Mouse (Mus musculus) adrenal gland (tissue): Measurements from ENCODE around the gene Atp6v0d1.

ENCODE experiments used
- intact Hi-C: fragments of 180-260 bp; cut with DNase I; formaldehyde crosslinking; loops from one replicate; pipeline ENCODE4 v1.15.1; 2025

Gene Atp6v0d1

GRCm38 (mm10) chr8:105575538-105575937 is 9.7 kb upstream of the Atp6v0d1 start:
- intact Hi-C loops, result no loop called here

- intact Hi-C loops, result no loop called here
These were observed 8.9 kb upstream of the Atp6v0d1 start for GRCm38 (mm10) chr8:105574741-105575140.

GRCm38 (mm10) chr8:105573427-105573826 is 7.6 kb upstream of the Atp6v0d1 start:
- intact Hi-C loops, result no loop called here

GRCm38 (mm10) chr8:105571810-105572209 is 6.0 kb upstream of the Atp6v0d1 start:
- intact Hi-C loops, result no loop called here

- intact Hi-C loops, result loop anchor here (5.0 kb wide), 1 partner anchor 35 kb away; no protein-coding TSS in a partner anchor
These were observed 1.1 kb upstream of the Atp6v0d1 start for GRCm38 (mm10) chr8:105566703-105567595.

GRCm38 (mm10) chr8:105565401-105565881 is 406 bp downstream of the Atp6v0d1 start:
- intact Hi-C loops, result loop anchor here (5.0 kb wide), 1 partner anchor 37 kb away; no protein-coding TSS in a partner anchor

GRCm38 (mm10) chr8:105564573-105565229 is 1.1 kb downstream of the Atp6v0d1 start:
- intact Hi-C loops, result loop anchor here (5.0 kb wide), 1 partner anchor 38 kb away; no protein-coding TSS in a partner anchor

GRCm38 (mm10) chr8:105563871-105564270 is 2.0 kb downstream of the Atp6v0d1 start:
- intact Hi-C loops, result no loop called here

GRCm38 (mm10) chr8:105562863-105563262 is 3.0 kb downstream of the Atp6v0d1 start:
- intact Hi-C loops, result no loop called here

- intact Hi-C loops, result no loop called here
These were observed 10.6 kb downstream of the Atp6v0d1 start for GRCm38 (mm10) chr8:105555230-105555629.

GRCm38 (mm10) chr8:105554087-105554486 is 11.8 kb downstream of the Atp6v0d1 start:
- intact Hi-C loops, result loop anchor here (1.0 to 5.0 kb wide), 2 partner anchors 36 to 72 kb away; partner anchors contain the start of gene Hsd11b2

- intact Hi-C loops, result loop anchor here (5.0 kb wide), 1 partner anchor 71 kb away; no protein-coding TSS in a partner anchor
These were observed 13.0 kb downstream of the Atp6v0d1 start for GRCm38 (mm10) chr8:105552824-105553223.

GRCm38 (mm10) chr8:105552032-105552431 is 13.8 kb downstream of the Atp6v0d1 start:
- intact Hi-C loops, result loop anchor here (5.0 kb wide), 1 partner anchor 70 kb away; no protein-coding TSS in a partner anchor

GRCm38 (mm10) chr8:105550083-105550482 is 15.8 kb downstream of the Atp6v0d1 start:
- intact Hi-C loops, result loop anchor here (5.0 kb wide), 1 partner anchor 68 kb away; no protein-coding TSS in a partner anchor

- intact Hi-C loops, result no loop called here
These were observed 16.3 kb downstream of the Atp6v0d1 start for GRCm38 (mm10) chr8:105549506-105549905.

- intact Hi-C loops, result no loop called here
These were observed 19.2 kb downstream of the Atp6v0d1 start for GRCm38 (mm10) chr8:105546384-105547350.

GRCm38 (mm10) chr8:105545249-105545648 is 20.6 kb downstream of the Atp6v0d1 start:
- intact Hi-C loops, result no loop called here

GRCm38 (mm10) chr8:105544544-105545205 is 21.2 kb downstream of the Atp6v0d1 start:
- intact Hi-C loops, result no loop called here

GRCm38 (mm10) chr8:105543703-105544102 is 22.1 kb downstream of the Atp6v0d1 start:
- intact Hi-C loops, result no loop called here

GRCm38 (mm10) chr8:105542808-105543207 is 23.0 kb downstream of the Atp6v0d1 start:
- intact Hi-C loops, result no loop called here
